Mouse (Mus musculus) hindbrain, embryonic 10.5 days (tissue): ENCODE measurements at regions not wholly inside any gene's neighbourhood (a gene's known extent, or its start where the extent isn't known, plus 50 kb on each side); places are given as distances from the start of the nearest gene placed in this dataset.

Source experiments
- DNase-seq: peaks from one replicate; pipeline ENCODE4 v3.0.0-alpha.2; 2017; ENCODE audit warnings: low spot score
- H3K27ac ChIP-seq: fragments of 300-500 bp; sonication (generic); 2 replicates; pipeline ENCODE4 v1.5.1; 2016; ENCODE audit warnings: mild to moderate bottlenecking, moderate library complexity
- H3K27me3 ChIP-seq: fragments of 300-500 bp; sonication (generic); 2 replicates; pipeline ENCODE4 v1.6.1; 2016; ENCODE audit warnings: mild to moderate bottlenecking; ENCODE audit not compliant: poor library complexity, insufficient read depth, severe bottlenecking
- H3K36me3 ChIP-seq: fragments of 300-500 bp; sonication (generic); 2 replicates; pipeline ENCODE4 v1.6.1; 2016; ENCODE audit warnings: mild to moderate bottlenecking, moderate library complexity
- H3K4me1 ChIP-seq: fragments of 300-500 bp; sonication (generic); replicated peaks from 2 replicates; pipeline ENCODE4 v1.6.1; 2016; ENCODE audit warnings: mild to moderate bottlenecking
- H3K4me3 ChIP-seq: fragments of 300-500 bp; sonication (generic); 2 replicates; pipeline ENCODE4 v1.5.1; 2016; ENCODE audit warnings: mild to moderate bottlenecking, moderate library complexity
- H3K9me3 ChIP-seq: fragments of 300-500 bp; sonication (generic); 2 replicates; pipeline ENCODE4 v1.6.1; 2016; ENCODE audit warnings: mild to moderate bottlenecking, moderate library complexity
- WGBS: fragments of 180-500 bp; shearing (Covaris S2); methylation state at CpG from one replicate; pipeline ENCODE4 v1.1.7; 2016; 5-methylcytosine and 5-hydroxymethylcytosine counted together

GRCm38 (mm10) chr7:77445352-77446051, 1215.8 kb downstream of the Agbl1 start:
- H3K27me3 ChIP-seq = no peaks in the 10 kb centered on the region
- peaks cover 11% of the 10 kb centered on the region for H3K4me1 ChIP-seq
- 48% methylated on average over 11 of the region's 11 CpGs for WGBS
- no peaks in the 10 kb centered on the region for H3K36me3 ChIP-seq
- H3K4me3 ChIP-seq = no peak overlapping the region
- peak overlapping the region; percentile 45; the same call in 1 of the 2 replicates for H3K27ac ChIP-seq
- no peaks in the 10 kb centered on the region for H3K9me3 ChIP-seq
- no peak for DNase-seq

- Histone ChIP-seq H3K4me1 (peaks cover 11% of the 10 kb centered on the region), H3K36me3 (no peaks in the 10 kb centered on the region), H3K4me3 (no peak overlapping the region), H3K27me3 (no peaks in the 10 kb centered on the region), H3K27ac (no peak overlapping the region), H3K9me3 (no peaks in the 10 kb centered on the region)
- no peak for DNase-seq
- WGBS = 70% methylated on average over 2 of the region's 2 CpGs
These were observed 1211.9 kb downstream of the Agbl1 start for GRCm38 (mm10) chr7:77441622-77442021.

- 84% methylated on average over 4 of the region's 4 CpGs for WGBS
- no peak overlapping the region for H3K27ac ChIP-seq
- DNase-seq = no peak
These were observed 1183.9 kb downstream of the Agbl1 start for GRCm38 (mm10) chr7:77413606-77414005.

More at GRCm38 (mm10) chr7:77413606-77414005, 1183.9 kb downstream of the Agbl1 start:
- no peaks in the 10 kb centered on the region for H3K36me3 ChIP-seq
- no peaks in the 10 kb centered on the region for H3K9me3 ChIP-seq
- no peaks in the 10 kb centered on the region for H3K4me1 ChIP-seq
- H3K4me3 ChIP-seq = no peak overlapping the region
- H3K27me3 ChIP-seq = no peaks in the 10 kb centered on the region
